Mouse (Mus musculus) naive thymus-derived CD4-positive, alpha-beta T cell, adult 5 months (primary cell): Measurements from ENCODE around the gene Neurod1. TPM values are rescaled to one million over a fixed set of nuclear protein-coding genes. Genes with fewer than 3 reads are reported as not detected.

Experiments
- polyA plus RNA-seq: library from polyadenylated mRNA; unstranded; fragments of 100-300 nt; shearing (Covaris generic); gene quantifications from one replicate; pipeline ENCODE4 v1.2.1, GENCODE M21; 2017

The Neurod1 gene
- not detected for polyA plus RNA-seq

DNA sequence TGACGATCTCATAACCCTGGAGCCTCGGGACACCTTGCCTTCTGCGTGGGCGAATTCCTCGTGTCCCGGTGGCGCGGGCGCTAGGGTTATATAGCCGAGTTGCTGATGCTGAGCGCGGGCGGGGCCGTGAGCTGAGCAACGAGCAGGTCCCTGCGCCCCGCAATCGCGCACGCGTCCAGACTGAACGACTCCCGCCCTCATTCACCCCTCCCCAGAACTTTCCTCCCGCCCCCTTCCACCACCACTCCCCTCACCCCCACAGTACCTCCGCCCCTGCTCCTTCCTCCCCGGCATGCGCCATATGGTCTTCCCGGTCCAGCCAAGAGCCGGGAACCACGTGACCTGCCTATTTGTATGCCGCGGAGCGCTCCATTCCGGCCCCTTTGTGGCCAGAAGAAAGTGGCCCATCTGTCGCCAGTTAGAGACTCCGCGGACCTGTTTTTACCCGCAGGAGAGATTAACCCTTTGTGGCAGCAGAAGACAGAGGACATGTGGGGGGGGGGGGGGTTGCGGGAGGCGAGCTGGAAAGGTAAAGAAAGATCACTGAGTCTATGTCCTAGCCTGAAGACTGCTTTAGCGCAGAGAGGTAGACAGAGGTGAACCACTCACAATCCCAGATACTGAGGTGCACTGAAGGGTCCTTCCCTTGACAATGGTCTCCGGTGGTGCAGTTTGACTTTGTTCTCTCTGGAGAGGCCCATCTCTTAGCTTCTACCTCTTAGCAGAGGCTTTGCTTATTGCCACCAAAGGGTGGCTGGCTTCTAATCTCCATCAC is at the start of gene Neurod1, which contains the start of gene Cerkl:
Gene Neurod1, minus strand, starts transcription at position 177 of the 775 bp plus-strand sequence.
Gene Cerkl, minus strand, starts transcription at position 211 of the 775 bp plus-strand sequence.

Other genes with a start within 250 kb of the Neurod1 start
- gene Itga4, start 201.3 kb downstream of the Neurod1 start, polyA plus RNA-seq, result 70.7 TPM
- 3.4 TPM for gene Cerkl, start within 50 bp of the Neurod1 start, polyA plus RNA-seq
- 9.6 TPM for gene Itprid2, start 178.6 kb upstream of the Neurod1 start, polyA plus RNA-seq